Mouse (Mus musculus): ENCODE data around the gene Cox5a.

The Cox5a gene

DNA sequence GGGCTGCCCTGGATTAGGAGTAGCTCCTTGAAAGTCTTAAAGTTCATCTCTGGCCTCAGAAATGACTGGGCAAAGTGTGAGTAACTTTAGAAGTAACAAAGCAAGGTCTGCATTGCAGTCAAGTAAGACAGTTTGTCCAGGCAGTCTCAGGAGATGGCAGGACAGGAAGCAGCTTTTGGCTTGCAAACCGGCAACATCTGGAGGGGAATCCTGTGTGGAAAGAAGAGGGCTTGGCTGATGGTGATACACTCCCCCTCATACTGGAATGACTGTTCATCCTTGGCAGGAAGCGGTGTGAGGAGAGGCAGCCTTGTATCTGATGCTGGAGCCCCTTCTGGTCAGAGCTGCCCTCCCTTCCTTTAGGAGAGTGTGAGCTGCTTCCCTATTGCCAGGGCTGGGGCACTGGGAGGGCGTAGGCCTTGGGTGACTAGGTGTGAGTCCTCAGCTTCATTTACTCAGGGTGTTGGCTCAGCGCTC, 41.9 kb downstream of the Cox5a start:
- DNase-seq (ENCODE audit: low read depth), result no peak

DNA sequence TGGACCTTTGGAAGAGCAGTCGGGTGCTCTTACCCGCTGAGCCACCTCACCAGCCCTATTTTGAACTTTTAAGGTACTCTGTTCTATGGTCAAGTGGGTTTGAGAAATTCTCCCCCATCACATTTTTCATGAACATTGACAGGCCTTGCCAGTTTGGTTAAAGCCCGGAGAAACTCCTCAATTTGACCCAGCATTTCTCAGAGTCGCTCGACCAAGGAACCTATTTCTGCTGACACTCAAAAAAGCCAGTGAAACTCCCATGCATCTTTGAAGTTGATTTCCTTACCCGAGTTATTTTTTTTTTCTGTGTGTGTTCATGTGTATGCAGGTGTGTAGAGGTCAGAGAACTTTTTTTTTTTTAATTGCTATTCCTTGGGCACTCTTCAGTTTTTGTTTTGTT, 43.5 kb downstream of the Cox5a start:
- no peak for DNase-seq (ENCODE audit: low read depth)

DNA sequence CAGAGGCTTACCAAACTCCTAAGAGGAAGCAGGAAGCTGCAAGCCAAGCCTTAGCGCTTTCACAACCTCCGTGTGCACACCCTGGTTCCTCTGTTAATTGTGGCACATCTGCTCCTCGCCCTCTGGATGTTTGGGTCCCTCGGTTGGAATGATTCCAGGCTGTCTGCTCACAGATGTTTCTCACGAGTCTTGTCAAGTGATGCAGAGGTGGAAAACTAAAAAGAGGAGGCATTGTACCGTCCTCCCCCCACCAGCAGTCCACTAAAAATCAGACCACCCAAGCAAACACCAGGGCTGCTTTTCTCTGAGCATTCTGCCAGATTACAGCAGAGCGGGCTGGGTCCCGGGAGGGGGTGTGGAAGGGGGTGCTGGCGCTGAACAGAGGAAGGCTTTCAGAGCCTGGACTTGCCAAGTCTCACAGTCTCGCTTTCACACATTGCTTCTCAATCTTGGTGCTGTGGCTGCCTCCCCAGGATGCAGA, 44.7 kb downstream of the Cox5a start:
- no peak for DNase-seq (ENCODE audit: low read depth)

DNA sequence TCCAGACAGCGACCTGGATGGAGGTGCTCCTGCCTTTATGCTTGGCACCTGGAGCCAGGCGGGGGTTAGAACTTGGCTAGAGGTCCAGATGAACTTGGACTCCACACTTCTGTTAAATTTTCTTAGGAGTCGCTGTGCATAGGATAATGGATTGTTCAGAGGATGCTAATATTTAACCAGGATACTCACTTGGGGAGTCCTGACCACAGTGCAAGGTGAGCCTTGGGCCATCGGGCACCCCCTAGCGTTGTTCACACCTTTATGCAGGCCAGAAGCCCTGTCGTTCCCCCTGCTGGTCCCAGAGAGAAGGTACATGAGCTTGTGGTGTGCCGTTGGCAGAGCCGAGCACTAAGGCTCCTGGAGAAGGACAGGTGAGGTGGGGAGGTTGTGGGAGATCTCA, 45.8 kb downstream of the Cox5a start:
- DNase-seq (ENCODE audit: low read depth), result no peak

DNA sequence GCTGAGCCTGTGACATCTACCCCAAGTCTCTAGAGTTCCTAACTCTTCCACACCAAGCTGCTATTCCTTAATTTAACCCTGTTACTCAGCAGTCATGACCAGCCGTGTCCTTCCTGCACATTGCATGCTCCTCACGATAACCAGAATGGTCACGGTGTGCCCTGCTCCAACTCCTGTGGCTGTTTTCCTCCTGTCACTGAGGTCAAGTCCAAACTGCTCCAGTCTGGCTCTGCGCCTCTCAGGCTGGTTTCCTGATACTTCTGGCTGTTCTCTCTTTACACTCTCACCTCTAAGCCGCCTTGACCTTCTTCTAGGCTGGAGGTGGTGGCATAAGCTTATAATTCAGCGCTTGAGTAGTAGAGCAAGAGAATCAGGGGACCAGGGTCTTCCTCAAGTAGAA, 47.4 kb downstream of the Cox5a start:
- DNase-seq (ENCODE audit: low read depth), result no peak

DNA sequence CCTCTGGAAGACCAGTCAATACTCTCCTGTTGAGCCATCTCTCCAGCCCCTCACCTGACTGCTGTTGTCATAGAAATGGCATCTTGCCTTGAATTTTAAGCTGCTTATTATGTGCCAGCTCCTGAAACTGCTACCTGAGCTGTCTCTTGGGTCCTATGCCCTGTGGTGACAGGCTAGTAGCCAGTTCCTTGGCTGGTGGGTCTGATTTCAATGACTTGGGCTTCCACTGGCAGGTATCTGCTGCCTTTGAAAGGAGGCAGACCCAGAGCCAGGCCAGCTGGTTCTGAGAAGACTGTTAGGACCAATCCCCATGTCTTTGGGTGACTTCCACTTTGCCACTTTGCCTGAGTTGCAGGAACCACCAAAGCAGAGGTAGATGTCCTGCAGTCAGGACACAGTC, 53.3 kb downstream of the Cox5a start:
- DNase-seq (ENCODE audit: low read depth), result no peak

DNA sequence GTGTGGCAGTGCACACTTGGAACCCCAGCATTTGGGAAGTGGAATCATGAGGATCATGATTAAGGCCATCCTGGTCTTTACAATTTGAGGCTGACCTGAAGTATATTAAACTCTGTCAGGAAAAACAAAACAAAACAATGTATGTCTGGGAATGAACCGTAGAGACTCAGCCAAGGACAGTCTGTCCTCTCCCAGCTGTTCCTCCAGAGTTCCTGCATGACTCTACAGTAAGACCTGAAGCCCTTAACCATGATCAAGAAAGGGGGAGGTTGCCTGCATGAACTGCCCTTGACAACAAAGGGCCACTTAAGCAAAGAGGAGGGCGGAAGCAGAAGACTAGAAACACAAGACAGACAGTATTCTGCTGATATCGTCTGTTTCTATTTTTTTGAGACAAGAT, 54.5 kb downstream of the Cox5a start:
- no peak for DNase-seq (ENCODE audit: low read depth)

DNA sequence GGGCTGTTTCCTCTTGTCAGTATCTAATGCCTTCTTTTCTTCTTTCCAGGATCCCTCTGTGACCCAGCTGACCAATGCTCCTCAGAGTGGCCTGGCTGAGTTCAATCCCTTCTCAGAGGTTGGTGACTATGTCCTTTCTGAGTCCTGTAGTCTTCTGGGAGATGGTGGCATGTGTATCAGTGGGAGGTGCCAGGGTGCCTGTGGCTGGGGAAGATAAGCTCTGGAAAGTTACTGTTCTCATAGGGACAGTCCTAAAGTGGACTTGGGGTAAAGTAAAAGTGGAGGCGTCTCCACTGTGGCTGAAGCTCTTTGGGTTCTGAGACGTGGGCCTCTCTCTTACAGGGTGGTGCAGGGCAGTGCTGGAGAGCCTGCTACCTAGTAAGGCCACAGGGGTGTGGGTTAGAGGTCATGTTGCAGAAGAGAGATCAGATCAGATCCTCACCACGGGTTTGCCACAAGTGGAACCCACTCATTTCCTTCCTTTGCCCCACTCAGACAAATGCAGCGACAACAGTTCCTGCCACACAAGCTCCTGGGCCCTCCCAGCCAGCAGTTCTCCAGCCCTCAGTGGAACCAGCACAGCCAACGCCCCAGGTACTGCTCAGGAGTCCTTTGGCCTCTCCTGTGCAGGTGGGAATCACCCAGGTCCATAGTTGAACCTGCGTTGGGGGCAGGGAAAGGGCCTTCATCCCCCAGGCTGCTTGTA, 56.2 kb downstream of the Cox5a start:
- peak; percentile 40 for DNase-seq (ENCODE audit: low read depth)

Measured in c-Kit-positive CD71-positive TER-119-negative erythroid progenitor cells, embryonic 14.5 days (primary cell).